Mouse (Mus musculus): ENCODE data around the gene Slc39a1. TPM values are rescaled to one million over a fixed set of nuclear protein-coding genes. Genes with fewer than 3 reads are reported as not detected.
"Not testable (repeated sequence)": the region's sequence is repeated elsewhere in the genome, so short reads cannot be mapped to it uniquely, and the experiment has no call there.

The Slc39a1 gene
- polyA plus RNA-seq, 1 experiment from 2014 or later: 54.0 TPM

GRCm38 (mm10) chr3:90284150-90284549, 36.2 kb downstream of the Slc39a1 start:
- ATAC-seq (no peak), DNase-seq (no peak)
- H3K27ac ChIP-seq (ENCODE audit: low read depth): no peak overlapping the region
- H3K4me3 ChIP-seq (ENCODE audit: low read depth, low read length): no peak overlapping the region
- TF ChIP-seq EP300 (IDR thresholded peaks at IDR 0.05; ENCODE audit: low read depth) (no peak), CTCF (IDR thresholded peaks at IDR 0.05; ENCODE audit: low read depth) (peak; percentile 28)
- no peak overlapping the region for H3K4me2 ChIP-seq (ENCODE audit: low read depth, low read length)
- H3K9me3 ChIP-seq (ENCODE audit: low read length): no peaks in the 10 kb centered on the region
- H3K9ac ChIP-seq (replicated peaks): no peak overlapping the region
- H3K27me3 ChIP-seq (ENCODE audit: insufficient read depth, low read length): no peaks in the 10 kb centered on the region
- peaks cover 14% of the 10 kb centered on the region; the same call in 1 of the 2 replicates for H3K36me3 ChIP-seq (replicated peaks; ENCODE audit: insufficient read depth, low read length)
- H3K4me1 ChIP-seq (ENCODE audit: insufficient read depth): no peaks in the 10 kb centered on the region
- 85% methylated on average over 2 of the region's 2 CpGs for WGBS (ENCODE audit: insufficient replicate concordance)

DNA sequence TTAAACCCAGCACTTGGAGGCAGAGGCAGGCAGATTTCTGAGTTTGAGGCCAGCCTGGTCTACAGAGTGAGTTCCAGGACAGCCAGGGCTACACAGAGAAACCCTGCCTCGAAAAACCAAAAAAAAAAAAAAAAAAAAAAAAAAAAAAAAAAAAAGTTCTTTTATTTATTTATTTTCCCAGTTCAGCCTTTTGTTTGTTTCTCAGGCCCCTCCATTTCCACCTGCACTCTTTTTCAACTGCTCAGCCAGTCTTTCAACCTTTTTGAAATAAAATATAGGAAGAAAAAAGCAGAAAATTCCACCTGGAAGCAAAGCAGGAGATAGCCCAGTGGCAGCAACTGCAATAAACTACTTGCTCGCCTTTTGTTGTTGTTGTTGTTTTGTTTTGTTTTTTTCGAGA, 41.4 kb downstream of the Slc39a1 start:
- not testable (repeated sequence) for ATAC-seq; DNase-seq; H3K4me2 ChIP-seq (ENCODE audit: low read depth, low read length); H3K9me3 ChIP-seq (ENCODE audit: low read length); H3K4me1 ChIP-seq (ENCODE audit: insufficient read depth); H3K4me3 ChIP-seq (ENCODE audit: low read depth, low read length); H3K27me3 ChIP-seq (ENCODE audit: insufficient read depth, low read length); H3K9ac ChIP-seq (replicated peaks); H3K27ac ChIP-seq (ENCODE audit: low read depth); H3K36me3 ChIP-seq (replicated peaks; ENCODE audit: insufficient read depth, low read length)
- WGBS (ENCODE audit: insufficient replicate concordance): 65% methylated on average over 2 of the region's 3 CpGs

DNA sequence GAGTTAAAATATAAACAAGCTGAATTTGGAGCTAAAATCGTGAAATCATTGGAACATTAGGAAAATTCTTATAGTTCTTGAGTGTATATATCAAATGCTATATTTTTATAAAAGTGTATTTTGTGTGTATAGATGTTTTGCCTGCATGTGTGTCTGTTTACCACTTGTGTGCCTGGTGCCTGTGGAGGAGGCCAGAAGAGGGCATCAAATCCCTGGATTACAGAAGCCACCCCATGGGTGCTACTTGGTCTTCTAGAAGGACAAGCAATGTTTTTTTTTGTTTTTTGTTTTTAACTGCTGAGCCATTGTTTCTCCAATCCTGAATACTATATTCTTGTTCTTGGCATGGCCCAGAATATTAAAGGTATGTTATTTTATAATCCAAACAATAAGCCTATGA, 42.6 kb downstream of the Slc39a1 start:
- 84% methylated on average over 1 of the region's 1 CpGs for WGBS (ENCODE audit: insufficient replicate concordance)
- H3K4me1 ChIP-seq (ENCODE audit: insufficient read depth): peaks cover 20% of the 10 kb centered on the region
- H3K27ac ChIP-seq (ENCODE audit: low read depth): no peak overlapping the region
- no peaks in the 10 kb centered on the region for H3K27me3 ChIP-seq (ENCODE audit: insufficient read depth, low read length)
- DNase-seq (no peak), ATAC-seq (no peak)
- H3K9ac ChIP-seq (replicated peaks): no peak overlapping the region
- H3K4me3 ChIP-seq (ENCODE audit: low read depth, low read length): no peak overlapping the region
- TF ChIP-seq EP300 (IDR thresholded peaks at IDR 0.05; ENCODE audit: low read depth) (no peak), CTCF (IDR thresholded peaks at IDR 0.05; ENCODE audit: low read depth) (peak; percentile 30; the same call in 1 of the 2 replicates)
- no peak overlapping the region for H3K4me2 ChIP-seq (ENCODE audit: low read depth, low read length)
- H3K36me3 ChIP-seq (replicated peaks; ENCODE audit: insufficient read depth, low read length): no peaks in the 10 kb centered on the region
- no peaks in the 10 kb centered on the region for H3K9me3 ChIP-seq (ENCODE audit: low read length)

DNA sequence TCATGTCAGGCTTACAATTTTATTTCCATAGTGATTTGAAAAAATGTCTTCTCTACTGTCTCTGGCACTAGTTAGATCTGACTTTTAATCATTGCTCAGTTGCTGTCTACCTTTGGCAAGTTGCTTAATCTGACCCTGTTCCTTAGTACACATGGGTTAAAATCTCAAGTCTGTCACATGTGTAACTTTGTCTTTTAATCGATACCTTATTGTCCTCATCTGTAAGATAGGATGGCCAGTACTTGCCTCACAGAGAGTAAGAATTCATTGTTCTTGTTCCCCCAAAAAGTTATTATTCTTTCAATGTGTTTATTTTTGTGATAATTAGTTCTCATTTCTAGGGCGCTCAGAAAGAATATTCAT, 44.0 kb downstream of the Slc39a1 start:
- Histone ChIP-seq H3K36me3 (replicated peaks; ENCODE audit: insufficient read depth, low read length) (0 out of 2 replicates have a peak, but pooled peaks cover 3% of the 10 kb centered on the region), H3K9ac (replicated peaks) (peak overlapping the region; percentile 68), H3K4me2 (ENCODE audit: low read depth, low read length) (peak overlapping the region; percentile 84), H3K4me3 (ENCODE audit: low read depth, low read length) (peak overlapping the region; percentile 90), H3K27me3 (ENCODE audit: insufficient read depth, low read length) (no peaks in the 10 kb centered on the region), H3K27ac (ENCODE audit: low read depth) (peak overlapping the region; percentile 99), H3K4me1 (ENCODE audit: insufficient read depth) (peaks cover 20% of the 10 kb centered on the region), H3K9me3 (ENCODE audit: low read length) (no peaks in the 10 kb centered on the region)
- WGBS (ENCODE audit: insufficient replicate concordance): 23% methylated on average over 2 of the region's 2 CpGs
- ATAC-seq (no peak), DNase-seq (no peak)
- no peak for TF ChIP-seq CTCF (IDR thresholded peaks at IDR 0.05; ENCODE audit: low read depth)
- TF ChIP-seq EP300 (IDR thresholded peaks at IDR 0.05; ENCODE audit: low read depth): no peak

- H3K4me1 ChIP-seq (ENCODE audit: insufficient read depth): peaks cover 20% of the 10 kb centered on the region
- peak; percentile 98 for DNase-seq
- peak within 1 kb of the TSS; percentile 90 for H3K4me3 ChIP-seq (ENCODE audit: low read depth, low read length)
- peak; percentile 97 for ATAC-seq
- 0 out of 2 replicates have a peak, but pooled peaks cover 3% of the 10 kb centered on the region for H3K36me3 ChIP-seq (replicated peaks; ENCODE audit: insufficient read depth, low read length)
- H3K27ac ChIP-seq (ENCODE audit: low read depth): peak within 1 kb of the TSS; percentile 99
- H3K9ac ChIP-seq (replicated peaks): peak within 1 kb of the TSS; percentile 95
- peak within 1 kb of the TSS; percentile 84 for H3K4me2 ChIP-seq (ENCODE audit: low read depth, low read length)
- no peaks in the 10 kb centered on the region for H3K27me3 ChIP-seq (ENCODE audit: insufficient read depth, low read length)
- H3K9me3 ChIP-seq (ENCODE audit: low read length): no peaks in the 10 kb centered on the region
- under 1% methylated on average over 39 of the region's 47 CpGs for WGBS (ENCODE audit: insufficient replicate concordance)
- no peak for TF ChIP-seq CTCF (IDR thresholded peaks at IDR 0.05; ENCODE audit: low read depth)
- TF ChIP-seq EP300 (IDR thresholded peaks at IDR 0.05; ENCODE audit: low read depth): peak; percentile 70
These were observed 44.6 kb downstream of the Slc39a1 start, which contains the start of gene Gatad2b for GRCm38 (mm10) chr3:90292345-90293275. Gatad2b (plus strand) TSS chr3:90293178.

DNA sequence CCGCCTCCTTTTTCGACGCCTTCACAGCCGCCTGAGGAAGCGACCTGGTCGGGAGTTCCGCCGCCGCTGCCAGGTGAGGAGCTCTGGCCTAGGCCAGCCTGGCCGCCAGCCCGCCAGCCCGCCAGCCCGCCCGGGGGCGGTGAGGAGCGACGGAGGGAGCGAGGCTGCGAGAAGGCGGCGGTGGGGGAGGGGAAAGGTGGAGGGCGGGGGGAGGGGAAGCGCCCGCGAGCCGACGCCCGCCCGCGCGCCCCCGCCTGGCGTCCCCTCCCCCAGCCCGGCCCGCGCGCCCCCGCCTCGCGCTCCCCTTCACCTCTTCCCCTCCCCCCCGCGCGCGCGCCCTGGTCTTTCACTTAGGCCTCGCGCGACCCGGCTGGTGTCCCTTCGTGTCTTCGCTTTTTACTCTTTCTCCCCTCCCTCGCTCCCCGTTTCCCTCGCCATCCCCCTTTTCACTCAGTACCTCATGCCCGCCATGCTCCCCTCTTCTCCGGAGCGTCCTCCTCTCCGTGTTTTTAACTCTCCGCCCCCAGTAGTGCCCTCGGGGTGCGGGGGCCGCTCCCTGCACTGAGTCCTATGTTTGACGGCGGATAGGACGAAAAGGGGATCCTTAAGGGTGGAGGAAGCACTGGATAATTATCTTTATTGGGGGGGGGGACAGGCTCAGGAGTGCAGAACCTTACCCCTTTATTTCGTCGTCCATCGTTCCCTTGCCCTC, 45.5 kb downstream of the Slc39a1 start:
- H3K36me3 ChIP-seq (replicated peaks; ENCODE audit: insufficient read depth, low read length): 0 out of 2 replicates have a peak, but pooled peaks cover 3% of the 10 kb centered on the region
- ATAC-seq (peak; percentile 33), DNase-seq (peak; percentile 87)
- no peaks in the 10 kb centered on the region for H3K27me3 ChIP-seq (ENCODE audit: insufficient read depth, low read length)
- H3K9me3 ChIP-seq (ENCODE audit: low read length): no peaks in the 10 kb centered on the region
- under 1% methylated on average over 25 of the region's 68 CpGs for WGBS (ENCODE audit: insufficient replicate concordance)
- H3K4me1 ChIP-seq (ENCODE audit: insufficient read depth): peaks cover 20% of the 10 kb centered on the region
- peak overlapping the region; percentile 99 for H3K27ac ChIP-seq (ENCODE audit: low read depth)
- H3K4me3 ChIP-seq (ENCODE audit: low read depth, low read length): peak overlapping the region; percentile 90
- H3K4me2 ChIP-seq (ENCODE audit: low read depth, low read length): peak overlapping the region; percentile 78
- H3K9ac ChIP-seq (replicated peaks): peak overlapping the region; percentile 95
- TF ChIP-seq CTCF (IDR thresholded peaks at IDR 0.05; ENCODE audit: low read depth): no peak
- TF ChIP-seq EP300 (IDR thresholded peaks at IDR 0.05; ENCODE audit: low read depth): no peak
